Mouse (Mus musculus): ENCODE results near the gene Bpifb3.

DNA sequence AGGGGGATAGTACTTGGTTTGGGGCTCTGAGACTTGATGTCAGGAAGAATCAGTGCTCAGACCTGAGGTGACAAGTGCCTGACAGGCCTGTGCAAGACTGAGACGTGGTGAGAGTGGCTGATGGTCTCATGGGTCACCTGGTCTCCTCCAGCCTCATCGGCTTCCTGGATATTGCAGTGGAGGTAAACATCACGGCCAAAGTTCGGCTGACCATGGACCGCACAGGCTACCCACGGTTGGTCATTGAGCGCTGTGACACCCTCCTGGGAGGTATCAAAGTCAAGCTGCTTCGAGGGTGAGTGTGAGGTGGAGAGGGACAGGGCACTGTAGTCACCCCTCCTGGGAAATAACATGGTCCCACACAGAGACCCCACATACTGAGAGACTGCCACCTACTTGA, 26.5 kb downstream of the Bpifb3 start:
- TF ChIP-seq CTCF (IDR thresholded peaks at IDR 0.05; ENCODE audit: low read depth): no peak
- no peak for TF ChIP-seq EP300 (IDR thresholded peaks at IDR 0.05; ENCODE audit: low read depth)
